Mouse (Mus musculus) testis, adult 2 months (tissue): Measurements from ENCODE around the gene Ell3.

Experiments used
- CTCF ChIP-seq: fragments of 200-500 bp; IDR thresholded peaks from 2 replicates; pipeline ENCODE4 v1.5.1; 2012; ENCODE audit warnings: low read depth, mild to moderate bottlenecking, inconsistent platforms, low read length, moderate library complexity; ENCODE audit not compliant: control insufficient read depth, insufficient read depth, insufficient replicate concordance
- POLR2A ChIP-seq: fragments of 200-500 bp; IDR thresholded peaks from 2 replicates; pipeline ENCODE4 v1.6.1; 2012; ENCODE audit warnings: low read depth, mild to moderate bottlenecking, inconsistent platforms, low read length, moderate library complexity; ENCODE audit not compliant: control insufficient read depth

DNA sequence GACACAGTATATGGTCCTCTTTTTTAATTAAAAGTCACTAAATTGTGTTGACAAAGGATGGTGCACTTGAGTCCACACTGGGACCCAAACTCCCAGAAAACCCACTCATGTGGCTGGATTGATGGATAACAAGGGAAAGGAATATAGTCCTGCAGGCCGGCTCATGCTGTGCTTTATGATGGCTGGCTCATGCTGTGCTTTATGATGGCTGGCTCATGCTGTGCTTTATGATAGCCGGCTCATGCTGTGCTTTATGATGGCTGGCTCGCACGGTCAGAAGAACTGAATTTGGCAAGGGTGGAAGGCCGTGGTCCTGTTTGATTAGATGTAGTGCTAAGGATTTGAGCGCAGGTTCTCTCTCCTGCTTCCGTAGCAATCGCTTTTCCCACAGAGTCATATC, 39.5 kb upstream of the Ell3 start:
- TF ChIP-seq CTCF, result no peak
- TF ChIP-seq POLR2A, result no peak
